Mouse (Mus musculus) mouse trophoblast stem cell (cell line): ENCODE data around the gene Npdc1.

Source experiments
- in situ Hi-C, 2 experiments: fragments of 300-500 bp; cut with MseI, MboI; formaldehyde crosslinking; loops; 2 replicates in 1 of 2; 3 replicates in 1 of 2; pipeline ENCODE4 v1.15.1; 2025

Npdc1 gene

GRCm38 (mm10) chr2:25429435-25430180 is 30.5 kb downstream of the Npdc1 start:
- in situ Hi-C loops = loop anchor here in 1 of 2 experiments (5.0 kb wide), 1 partner anchor 53 kb away; no protein-coding TSS in a partner anchor

GRCm38 (mm10) chr2:25430395-25431233 is 31.5 kb downstream of the Npdc1 start:
- in situ Hi-C loops = no loop called here

- in situ Hi-C loops = no loop called here
These were observed 32.2 kb downstream of the Npdc1 start for GRCm38 (mm10) chr2:25431308-25431855.

- in situ Hi-C loops = no loop called here
These were observed 33.4 kb downstream of the Npdc1 start for GRCm38 (mm10) chr2:25432326-25433098.

GRCm38 (mm10) chr2:25433101-25433500 is 34.0 kb downstream of the Npdc1 start:
- in situ Hi-C loops = no loop called here

- in situ Hi-C loops = no loop called here
These were observed 35.1 kb downstream of the Npdc1 start for GRCm38 (mm10) chr2:25434292-25434691.

GRCm38 (mm10) chr2:25436286-25436820 is 37.2 kb downstream of the Npdc1 start:
- in situ Hi-C loops = no loop called here

GRCm38 (mm10) chr2:25441067-25441466 is 41.9 kb downstream of the Npdc1 start:
- in situ Hi-C loops = no loop called here

GRCm38 (mm10) chr2:25442682-25443081 is 43.5 kb downstream of the Npdc1 start:
- in situ Hi-C loops = no loop called here

- in situ Hi-C loops = no loop called here
These were observed 51.9 kb downstream of the Npdc1 start for GRCm38 (mm10) chr2:25450853-25451647.

- in situ Hi-C loops = no loop called here
These were observed 53.8 kb downstream of the Npdc1 start for GRCm38 (mm10) chr2:25452951-25453350.

GRCm38 (mm10) chr2:25456205-25456953 is 57.2 kb downstream of the Npdc1 start, which contains the start of gene Clic3:
Gene Clic3 (plus strand): TSS chr2:25456838.
- in situ Hi-C loops = no loop called here

GRCm38 (mm10) chr2:25457022-25457896 is 58.1 kb downstream of the Npdc1 start:
- in situ Hi-C loops = no loop called here

- in situ Hi-C loops = no loop called here
These were observed 59.8 kb downstream of the Npdc1 start for GRCm38 (mm10) chr2:25458911-25459310.
